ENCODE assay signal across 8 mouse cellular contexts in the genomic region with DNA sequence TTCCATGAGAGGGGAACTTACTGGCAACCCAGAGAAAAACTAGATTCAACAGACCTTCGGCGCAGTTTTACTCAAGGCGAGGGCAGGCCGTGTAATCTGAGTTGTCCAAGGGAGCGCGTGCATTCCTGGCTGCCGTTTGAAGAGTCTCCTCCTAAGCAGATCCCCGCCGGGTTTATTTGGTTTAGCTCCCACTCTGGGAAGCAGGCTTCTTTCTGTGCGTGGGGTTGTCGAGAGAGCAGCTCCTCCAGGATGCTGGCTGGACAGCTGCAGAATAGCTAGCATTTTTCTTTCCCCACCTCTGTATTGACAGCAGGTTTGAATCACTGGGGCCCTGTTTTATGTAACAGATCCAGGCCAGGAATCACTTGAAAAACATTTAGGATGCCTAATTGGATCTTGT.
DNase-seq lines count a peak whose midpoint lies in the region; ATAC-seq and TF ChIP-seq lines count a peak whose summit lies in the region.

No protein-coding gene starts in this region.

- no peak overlapping the region for H3K4me3 ChIP-seq in forebrain, embryonic 14.5 days (ENCODE audit: low read depth, low read length)
- no peak overlapping the region for H3K4me3 ChIP-seq in forebrain, postnatal 0 days (ENCODE audit: low read depth, low read length)
- no peak overlapping the region for H3K4me3 ChIP-seq in neural tube, embryonic 15.5 days (replicated peaks)
- no peak overlapping the region for H3K4me3 ChIP-seq in cerebellum, adult 2 months (replicated peaks; ENCODE audit: insufficient read depth, low read depth, low read length)

- DNase-seq in forebrain, embryonic 14.5 days (ENCODE audit: low spot score), result peak; percentile 31
- DNase-seq in forebrain, postnatal 0 days, result no peak
- peak; percentile 39 for DNase-seq in layer of hippocampus, adult 9-11 months
- DNase-seq in layer of hippocampus, postnatal 14 days (ENCODE audit: low spot score in 2 of 2), result no peak
- DNase-seq in kidney, postnatal 4 days, result peak; percentile 53 to 68
- no peak for DNase-seq in cerebellum, adult 2 months
- DNase-seq in thymus, postnatal 25 days, result no peak

- H3K4me2 ChIP-seq in forebrain, embryonic 14.5 days (ENCODE audit: low read length), result no peak overlapping the region
- H3K4me2 ChIP-seq in forebrain, postnatal 0 days (ENCODE audit: low read depth), result no peak overlapping the region
- no peak overlapping the region for H3K4me2 ChIP-seq in neural tube, embryonic 15.5 days

- no peak for TF ChIP-seq POLR2A in cerebellum, adult 2 months (IDR thresholded peaks at IDR 0.05; ENCODE audit: borderline replicate concordance, insufficient read depth, low read length)

- no peaks in the 10 kb centered on the region for H3K4me1 ChIP-seq in forebrain, embryonic 14.5 days (ENCODE audit: control insufficient read depth, insufficient read depth, low read length)
- no peaks in the 10 kb centered on the region for H3K4me1 ChIP-seq in forebrain, postnatal 0 days (ENCODE audit: insufficient read depth)
- peaks cover 10% of the 10 kb centered on the region; the same call in 1 of the 2 replicates for H3K4me1 ChIP-seq in neural tube, embryonic 15.5 days
- peaks cover 7% of the 10 kb centered on the region for H3K4me1 ChIP-seq in cerebellum, adult 2 months (ENCODE audit: control insufficient read depth, insufficient read depth, low read length)

- H3K27ac ChIP-seq in forebrain, embryonic 14.5 days (ENCODE audit: low read depth, low read length), result no peak overlapping the region
- no peak overlapping the region for H3K27ac ChIP-seq in forebrain, postnatal 0 days (ENCODE audit: low read depth, low read length)
- H3K27ac ChIP-seq in neural tube, embryonic 15.5 days (replicated peaks), result peak overlapping the region; percentile 60
- no peak overlapping the region for H3K27ac ChIP-seq in cerebellum, adult 2 months (ENCODE audit: insufficient read depth, low read length)

- H3K36me3 ChIP-seq in forebrain, embryonic 14.5 days (ENCODE audit: control insufficient read depth, insufficient read depth, low read length), result no peaks in the 10 kb centered on the region
- H3K36me3 ChIP-seq in forebrain, postnatal 0 days (ENCODE audit: insufficient read depth), result no peaks in the 10 kb centered on the region; the same call in 1 of the 2 replicates
- H3K36me3 ChIP-seq in neural tube, embryonic 15.5 days, result no peaks in the 10 kb centered on the region

- WGBS in forebrain, embryonic 14.5 days, result 33% methylated on average over 11 of the region's 11 CpGs
- WGBS in forebrain, postnatal 0 days, result 28% methylated on average over 11 of the region's 11 CpGs
- WGBS in neural tube, embryonic 15.5 days, result 45% methylated on average over 11 of the region's 11 CpGs
- WGBS in cerebellum, adult 2 months, result 60% methylated on average over 11 of the region's 11 CpGs

- no peak overlapping the region for H3K9ac ChIP-seq in forebrain, embryonic 14.5 days (ENCODE audit: low read length)
- no peak overlapping the region for H3K9ac ChIP-seq in forebrain, postnatal 0 days
- no peak overlapping the region for H3K9ac ChIP-seq in neural tube, embryonic 15.5 days (replicated peaks)

- H3K27me3 ChIP-seq in forebrain, embryonic 14.5 days (replicated peaks; ENCODE audit: control insufficient read depth, insufficient read depth, low read length), result no peaks in the 10 kb centered on the region
- no peaks in the 10 kb centered on the region for H3K27me3 ChIP-seq in forebrain, postnatal 0 days (ENCODE audit: insufficient read depth, low read length)
- no peaks in the 10 kb centered on the region for H3K27me3 ChIP-seq in neural tube, embryonic 15.5 days (replicated peaks)
- H3K27me3 ChIP-seq in cerebellum, adult 2 months (ENCODE audit: control insufficient read depth, insufficient read depth, low read length), result no peaks in the 10 kb centered on the region

- H3K9me3 ChIP-seq in forebrain, embryonic 14.5 days (replicated peaks; ENCODE audit: control insufficient read depth, low read length), result no peaks in the 10 kb centered on the region
- H3K9me3 ChIP-seq in forebrain, postnatal 0 days (ENCODE audit: low read length), result no peaks in the 10 kb centered on the region
- no peaks in the 10 kb centered on the region for H3K9me3 ChIP-seq in neural tube, embryonic 15.5 days (replicated peaks)

- no peak for ATAC-seq in forebrain, embryonic 14.5 days
- no peak for ATAC-seq in forebrain, postnatal 0 days
- no peak for ATAC-seq in neural tube, embryonic 15.5 days (ENCODE audit: low FRiP score)

- TF ChIP-seq CTCF in forebrain, postnatal 0 days (IDR thresholded peaks at IDR 0.05; ENCODE audit: low read depth), result no peak
- TF ChIP-seq CTCF in cerebellum, adult 2 months (IDR thresholded peaks at IDR 0.05; ENCODE audit: borderline replicate concordance, insufficient read depth, low read depth, low read length), result no peak

Comparison
In these comparisons a context has a peak if more than half of its experiments do, and no peak if none do; other contexts are left out.
1. DNase-seq: peak in forebrain, embryonic 14.5 days (single experiment), layer of hippocampus, adult 9-11 months (single experiment) and kidney, postnatal 4 days (2 of 2); none in forebrain, postnatal 0 days (single experiment), layer of hippocampus, postnatal 14 days (0 of 2), cerebellum, adult 2 months (0 of 2) and thymus, postnatal 25 days (single experiment).